Mouse (Mus musculus) embryonic fibroblast, embryonic 13.5 days (primary cell): ENCODE measurements around the gene Ctrb1. TPM values are rescaled to one million over a fixed set of nuclear protein-coding genes. Genes with fewer than 3 reads are reported as not detected.
A peak's percentile ranks its signal among the peaks of the same experiment; 100 is the strongest.
"Not testable (repeated sequence)": the region's sequence is repeated elsewhere in the genome, so short reads cannot be mapped to it uniquely, and the experiment has no call there.

Source experiments
- H3K27ac ChIP-seq: 2 replicates; pipeline ENCODE4 v1.5.1; 2012; ENCODE audit warnings: low read length, control low read depth, inconsistent platforms; ENCODE audit not compliant: insufficient read depth
- H3K4me1 ChIP-seq: 2 replicates; pipeline ENCODE4 v1.6.1; 2011; ENCODE audit warnings: low read length; ENCODE audit not compliant: control insufficient read depth, insufficient read depth
- H3K4me3 ChIP-seq: 2 replicates; pipeline ENCODE4 v1.5.1; 2011; ENCODE audit warnings: mild to moderate bottlenecking, control low read depth, low read length; ENCODE audit not compliant: insufficient read depth
- CTCF ChIP-seq: IDR thresholded peaks from 2 replicates; pipeline ENCODE4 v1.5.1; 2011; ENCODE audit warnings: mild to moderate bottlenecking, control low read depth, low read length, moderate library complexity, borderline replicate concordance; ENCODE audit not compliant: insufficient read depth
- POLR2A ChIP-seq: IDR thresholded peaks from 2 replicates; pipeline ENCODE4 v1.6.1; 2011; ENCODE audit warnings: low read depth, mild to moderate bottlenecking, control low read depth, low read length, moderate library complexity
- polyA plus RNA-seq: library from polyadenylated mRNA; stranded (reverse); fragments of >200 nt; gene quantifications from 2 replicates; pipeline ENCODE4 v1.2.4, GENCODE M21; 2011; ENCODE audit warnings: low read depth; ENCODE audit not compliant: missing spikeins, insufficient read length

The Ctrb1 gene
- polyA plus RNA-seq, 1 experiment = not detected

GRCm38 (mm10) chr8:111662473-111662872 lies 28.3 kb downstream of the Ctrb1 start:
- H3K27ac ChIP-seq = no peak overlapping the region
- H3K4me1 ChIP-seq = peaks cover 10% of the 10 kb centered on the region; the same call in 1 of the 2 replicates
- H3K4me3 ChIP-seq = no peak overlapping the region
- TF ChIP-seq POLR2A (no peak), CTCF (peak; percentile 60; the same call in 1 of the 2 replicates)

GRCm38 (mm10) chr8:111658819-111659423 lies 31.9 kb downstream of the Ctrb1 start:
- no peak overlapping the region for H3K4me3 ChIP-seq
- peaks cover 10% of the 10 kb centered on the region; the same call in 1 of the 2 replicates for H3K4me1 ChIP-seq
- H3K27ac ChIP-seq = peak overlapping the region; percentile 54
- TF ChIP-seq POLR2A (no peak), CTCF (no peak)

- TF ChIP-seq CTCF = no peak
- no peak for TF ChIP-seq POLR2A
- H3K4me1 ChIP-seq = peaks cover 10% of the 10 kb centered on the region; the same call in 1 of the 2 replicates
- H3K4me3 ChIP-seq = no peak overlapping the region
- no peak overlapping the region for H3K27ac ChIP-seq
Observed at GRCm38 (mm10) chr8:111657312-111657854, 33.4 kb downstream of the Ctrb1 start.

GRCm38 (mm10) chr8:111653524-111653923 lies 37.3 kb downstream of the Ctrb1 start:
- TF ChIP-seq POLR2A = no peak
- no peak for TF ChIP-seq CTCF
- Histone ChIP-seq H3K4me1 (peaks cover 7% of the 10 kb centered on the region; the same call in 1 of the 2 replicates), H3K4me3 (no peak overlapping the region), H3K27ac (no peak overlapping the region)

GRCm38 (mm10) chr8:111650651-111651050 lies 40.2 kb downstream of the Ctrb1 start:
- Histone ChIP-seq H3K4me1 (no peaks in the 10 kb centered on the region; the same call in 1 of the 2 replicates), H3K4me3 (no peak overlapping the region), H3K27ac (no peak overlapping the region)
- TF ChIP-seq POLR2A (no peak), CTCF (no peak)

GRCm38 (mm10) chr8:111648834-111649233 lies 42.0 kb downstream of the Ctrb1 start:
- Histone ChIP-seq H3K4me1 (no peaks in the 10 kb centered on the region; the same call in 1 of the 2 replicates), H3K27ac (no peak overlapping the region), H3K4me3 (no peak overlapping the region)
- no peak for TF ChIP-seq POLR2A
- no peak for TF ChIP-seq CTCF

- Histone ChIP-seq H3K4me1 (peaks cover 6% of the 10 kb centered on the region; the same call in 1 of the 2 replicates), H3K27ac (no peak overlapping the region), H3K4me3 (no peak overlapping the region)
- TF ChIP-seq CTCF (no peak), POLR2A (no peak)
Observed at GRCm38 (mm10) chr8:111645715-111646114, 45.1 kb downstream of the Ctrb1 start.

- not testable (repeated sequence) for H3K4me1 ChIP-seq
- Histone ChIP-seq H3K27ac (peak overlapping the region; percentile 95), H3K4me3 (peak overlapping the region; percentile 85)
Observed at GRCm38 (mm10) chr8:111644286-111645051, 46.3 kb downstream of the Ctrb1 start.

- Histone ChIP-seq H3K4me3 (peak within 1 kb of the TSS; percentile 85), H3K27ac (peak within 1 kb of the TSS; percentile 95), H3K4me1 (peaks cover 6% of the 10 kb centered on the region; the same call in 1 of the 2 replicates)
- peak; percentile 78 for TF ChIP-seq POLR2A
- TF ChIP-seq CTCF = no peak
Observed at GRCm38 (mm10) chr8:111643264-111644141, 47.3 kb downstream of the Ctrb1 start, which contains the start of gene Zfp1. Gene Zfp1, plus strand, starts transcription at chr8:111643401.
